Mouse (Mus musculus): ENCODE data around the gene Pgpep1. TPM values are rescaled to one million over a fixed set of nuclear protein-coding genes. Genes with fewer than 3 reads are reported as not detected.

Pgpep1 gene
- total RNA-seq, 1 experiment from 2014 or later = 129 TPM

GRCm38 (mm10) chr8:70632346-70632892 lies 27.8 kb downstream of the Pgpep1 start, which contains the start of gene Gdf15:
Gdf15 (minus strand) TSS chr8:70632456.
- no peak for DNase-seq

GRCm38 (mm10) chr8:70631436-70631835 lies 28.8 kb downstream of the Pgpep1 start:
- peak; percentile 41 for DNase-seq

GRCm38 (mm10) chr8:70630532-70631381 lies 29.4 kb downstream of the Pgpep1 start:
- peak; percentile 75 for DNase-seq

- DNase-seq = peak; percentile 86
These were observed 30.3 kb downstream of the Pgpep1 start for GRCm38 (mm10) chr8:70629574-70630531.

- no peak for DNase-seq
These were observed 31.1 kb downstream of the Pgpep1 start for GRCm38 (mm10) chr8:70628986-70629490.

- no peak for DNase-seq
These were observed 33.1 kb downstream of the Pgpep1 start for GRCm38 (mm10) chr8:70627041-70627440.

GRCm38 (mm10) chr8:70625104-70625503 lies 35.1 kb downstream of the Pgpep1 start:
- DNase-seq = peak; percentile 50

- DNase-seq = no peak
These were observed 38.0 kb downstream of the Pgpep1 start for GRCm38 (mm10) chr8:70622220-70622619.

GRCm38 (mm10) chr8:70618888-70619334 lies 41.3 kb downstream of the Pgpep1 start:
- DNase-seq = no peak

GRCm38 (mm10) chr8:70617985-70618384 lies 42.2 kb downstream of the Pgpep1 start:
- DNase-seq = no peak

- no peak for DNase-seq
These were observed 43.5 kb downstream of the Pgpep1 start for GRCm38 (mm10) chr8:70616645-70617044.

GRCm38 (mm10) chr8:70615894-70616293 lies 44.3 kb downstream of the Pgpep1 start, which contains the start of gene Lrrc25:
Lrrc25 (plus strand) TSS chr8:70616155.
- DNase-seq = no peak

- DNase-seq = no peak
These were observed 44.9 kb downstream of the Pgpep1 start for GRCm38 (mm10) chr8:70615281-70615680.

GRCm38 (mm10) chr8:70614469-70614868 lies 45.7 kb downstream of the Pgpep1 start:
- no peak for DNase-seq

- no peak for DNase-seq
These were observed 46.4 kb downstream of the Pgpep1 start for GRCm38 (mm10) chr8:70613763-70614162.

- DNase-seq = peak; percentile 82
These were observed 48.3 kb downstream of the Pgpep1 start for GRCm38 (mm10) chr8:70611849-70612248.

- peak; percentile 91 for DNase-seq
These were observed 49.1 kb downstream of the Pgpep1 start for GRCm38 (mm10) chr8:70610796-70611771.

GRCm38 (mm10) chr8:70609849-70610795 lies 50.1 kb downstream of the Pgpep1 start:
- peak; percentile 87 for DNase-seq

- DNase-seq = peak; percentile 90
These were observed 50.8 kb downstream of the Pgpep1 start for GRCm38 (mm10) chr8:70609368-70609848.

Data from adrenal gland, postnatal 25 days (tissue).